Mouse (Mus musculus): ENCODE measurements at regions not wholly inside any gene's neighbourhood (a gene's known extent, or its start where the extent isn't known, plus 50 kb on each side); places are given as distances from the start of the nearest gene placed in this dataset.
A peak's percentile ranks its signal among the peaks of the same experiment; 100 is the strongest.

GRCm38 (mm10) chr10:96737972-96738371, 121.2 kb downstream of the Btg1 start:
- H3K4me1 ChIP-seq (ENCODE audit: control insufficient read depth, insufficient read depth, low read length), result no peaks in the 10 kb centered on the region
- no peaks in the 10 kb centered on the region for H3K27me3 ChIP-seq (replicated peaks; ENCODE audit: control insufficient read depth, insufficient read depth, low read length)
- no peak for ATAC-seq
- no peak overlapping the region for H3K4me2 ChIP-seq (ENCODE audit: low read depth, low read length)
- H3K4me3 ChIP-seq (ENCODE audit: low read length), result no peak overlapping the region
- no peaks in the 10 kb centered on the region for H3K9me3 ChIP-seq (ENCODE audit: control insufficient read depth, low read length)
- WGBS, result 90% methylated on average over 6 of the region's 6 CpGs
- no peak overlapping the region for H3K9ac ChIP-seq (ENCODE audit: low read depth, low read length)
- H3K27ac ChIP-seq (ENCODE audit: low read length), result no peak overlapping the region
- H3K36me3 ChIP-seq (ENCODE audit: control insufficient read depth, insufficient read depth, low read length), result no peaks in the 10 kb centered on the region

GRCm38 (mm10) chr10:96738606-96739005, 121.8 kb downstream of the Btg1 start:
- Histone ChIP-seq H3K9me3 (ENCODE audit: control insufficient read depth, low read length) (no peaks in the 10 kb centered on the region), H3K4me3 (ENCODE audit: low read length) (no peak overlapping the region), H3K27me3 (replicated peaks; ENCODE audit: control insufficient read depth, insufficient read depth, low read length) (no peaks in the 10 kb centered on the region), H3K36me3 (ENCODE audit: control insufficient read depth, insufficient read depth, low read length) (no peaks in the 10 kb centered on the region), H3K4me1 (ENCODE audit: control insufficient read depth, insufficient read depth, low read length) (no peaks in the 10 kb centered on the region), H3K4me2 (ENCODE audit: low read depth, low read length) (no peak overlapping the region), H3K27ac (ENCODE audit: low read length) (no peak overlapping the region), H3K9ac (ENCODE audit: low read depth, low read length) (no peak overlapping the region)
- ATAC-seq, result no peak
- 94% methylated on average over 5 of the region's 5 CpGs for WGBS

GRCm38 (mm10) chr10:96744167-96744777, 127.5 kb downstream of the Btg1 start:
- Histone ChIP-seq H3K9ac (ENCODE audit: low read depth, low read length) (no peak overlapping the region), H3K4me1 (ENCODE audit: control insufficient read depth, insufficient read depth, low read length) (no peaks in the 10 kb centered on the region), H3K27me3 (replicated peaks; ENCODE audit: control insufficient read depth, insufficient read depth, low read length) (no peaks in the 10 kb centered on the region), H3K27ac (ENCODE audit: low read length) (no peak overlapping the region), H3K9me3 (ENCODE audit: control insufficient read depth, low read length) (no peaks in the 10 kb centered on the region), H3K4me2 (ENCODE audit: low read depth, low read length) (no peak overlapping the region), H3K36me3 (ENCODE audit: control insufficient read depth, insufficient read depth, low read length) (no peaks in the 10 kb centered on the region), H3K4me3 (ENCODE audit: low read length) (no peak overlapping the region)
- 24% methylated on average over 11 of the region's 11 CpGs for WGBS
- no peak for ATAC-seq

- H3K4me3 ChIP-seq (ENCODE audit: low read length), result no peak overlapping the region
- H3K4me2 ChIP-seq (ENCODE audit: low read depth, low read length), result no peak overlapping the region
- H3K9ac ChIP-seq (ENCODE audit: low read depth, low read length), result no peak overlapping the region
- no peaks in the 10 kb centered on the region for H3K36me3 ChIP-seq (ENCODE audit: control insufficient read depth, insufficient read depth, low read length)
- ATAC-seq, result no peak
- no peaks in the 10 kb centered on the region for H3K27me3 ChIP-seq (replicated peaks; ENCODE audit: control insufficient read depth, insufficient read depth, low read length)
- no peak overlapping the region for H3K27ac ChIP-seq (ENCODE audit: low read length)
- 86% methylated on average over 9 of the region's 9 CpGs for WGBS
- H3K9me3 ChIP-seq (ENCODE audit: control insufficient read depth, low read length), result no peaks in the 10 kb centered on the region
- H3K4me1 ChIP-seq (ENCODE audit: control insufficient read depth, insufficient read depth, low read length), result peaks cover 9% of the 10 kb centered on the region
These were observed 130.3 kb downstream of the Btg1 start for GRCm38 (mm10) chr10:96747015-96747663.

- Histone ChIP-seq H3K4me1 (ENCODE audit: control insufficient read depth, insufficient read depth, low read length) (peaks cover 9% of the 10 kb centered on the region), H3K27ac (ENCODE audit: low read length) (no peak overlapping the region)
These were observed 134.1 kb downstream of the Btg1 start for GRCm38 (mm10) chr10:96750861-96751260.

GRCm38 (mm10) chr10:96751580-96752264, 134.9 kb downstream of the Btg1 start:
- 10% methylated on average over 12 of the region's 12 CpGs for WGBS
- peaks cover 9% of the 10 kb centered on the region for H3K4me1 ChIP-seq (ENCODE audit: control insufficient read depth, insufficient read depth, low read length)
- peak; percentile 95 for ATAC-seq
- no peak overlapping the region for H3K9ac ChIP-seq (ENCODE audit: low read depth, low read length)
- peak overlapping the region; percentile 13; the same call in 1 of the 2 replicates for H3K27ac ChIP-seq (ENCODE audit: low read length)
- no peaks in the 10 kb centered on the region for H3K36me3 ChIP-seq (ENCODE audit: control insufficient read depth, insufficient read depth, low read length)
- no peaks in the 10 kb centered on the region for H3K27me3 ChIP-seq (replicated peaks; ENCODE audit: control insufficient read depth, insufficient read depth, low read length)
- H3K9me3 ChIP-seq (ENCODE audit: control insufficient read depth, low read length), result no peaks in the 10 kb centered on the region
- peak overlapping the region; percentile 18 for H3K4me3 ChIP-seq (ENCODE audit: low read length)
- peak overlapping the region; percentile 42 for H3K4me2 ChIP-seq (ENCODE audit: low read depth, low read length)

More at GRCm38 (mm10) chr10:96750861-96751260, 134.1 kb downstream of the Btg1 start:
- H3K36me3 ChIP-seq (ENCODE audit: control insufficient read depth, insufficient read depth, low read length), result no peaks in the 10 kb centered on the region
- H3K9me3 ChIP-seq (ENCODE audit: control insufficient read depth, low read length), result no peaks in the 10 kb centered on the region
- H3K27me3 ChIP-seq (replicated peaks; ENCODE audit: control insufficient read depth, insufficient read depth, low read length), result no peaks in the 10 kb centered on the region
- 27% methylated on average over 5 of the region's 5 CpGs for WGBS
- 0 out of 2 replicates have a peak overlapping the region, but pooled peaks have one; percentile 24 for H3K9ac ChIP-seq (ENCODE audit: low read depth, low read length)
- no peak overlapping the region for H3K4me3 ChIP-seq (ENCODE audit: low read length)
- no peak overlapping the region for H3K4me2 ChIP-seq (ENCODE audit: low read depth, low read length)
- ATAC-seq, result peak; percentile 54

- no peak overlapping the region for H3K4me2 ChIP-seq (ENCODE audit: low read depth, low read length)
- 93% methylated on average over 5 of the region's 5 CpGs for WGBS
- H3K27me3 ChIP-seq (replicated peaks; ENCODE audit: control insufficient read depth, insufficient read depth, low read length), result no peaks in the 10 kb centered on the region
- H3K36me3 ChIP-seq (ENCODE audit: control insufficient read depth, insufficient read depth, low read length), result no peaks in the 10 kb centered on the region
- no peaks in the 10 kb centered on the region for H3K9me3 ChIP-seq (ENCODE audit: control insufficient read depth, low read length)
- no peak for ATAC-seq
- no peak overlapping the region for H3K9ac ChIP-seq (ENCODE audit: low read depth, low read length)
- H3K4me3 ChIP-seq (ENCODE audit: low read length), result no peak overlapping the region
- H3K4me1 ChIP-seq (ENCODE audit: control insufficient read depth, insufficient read depth, low read length), result peaks cover 9% of the 10 kb centered on the region
- H3K27ac ChIP-seq (ENCODE audit: low read length), result no peak overlapping the region
These were observed 135.7 kb downstream of the Btg1 start for GRCm38 (mm10) chr10:96752531-96752930.

- Histone ChIP-seq H3K27me3 (replicated peaks; ENCODE audit: control insufficient read depth, insufficient read depth, low read length) (no peaks in the 10 kb centered on the region), H3K36me3 (ENCODE audit: control insufficient read depth, insufficient read depth, low read length) (no peaks in the 10 kb centered on the region), H3K9ac (ENCODE audit: low read depth, low read length) (no peak overlapping the region), H3K4me1 (ENCODE audit: control insufficient read depth, insufficient read depth, low read length) (peaks cover 9% of the 10 kb centered on the region), H3K9me3 (ENCODE audit: control insufficient read depth, low read length) (no peaks in the 10 kb centered on the region), H3K4me3 (ENCODE audit: low read length) (no peak overlapping the region), H3K27ac (ENCODE audit: low read length) (no peak overlapping the region), H3K4me2 (ENCODE audit: low read depth, low read length) (no peak overlapping the region)
- ATAC-seq, result no peak
- WGBS, result 71% methylated on average over 1 of the region's 1 CpGs
These were observed 136.7 kb downstream of the Btg1 start for GRCm38 (mm10) chr10:96753521-96753920.

- Histone ChIP-seq H3K4me1 (ENCODE audit: control insufficient read depth, insufficient read depth, low read length) (peaks cover 9% of the 10 kb centered on the region), H3K9ac (ENCODE audit: low read depth, low read length) (no peak overlapping the region), H3K4me3 (ENCODE audit: low read length) (no peak overlapping the region), H3K4me2 (ENCODE audit: low read depth, low read length) (no peak overlapping the region), H3K36me3 (ENCODE audit: control insufficient read depth, insufficient read depth, low read length) (no peaks in the 10 kb centered on the region), H3K27me3 (replicated peaks; ENCODE audit: control insufficient read depth, insufficient read depth, low read length) (no peaks in the 10 kb centered on the region), H3K27ac (ENCODE audit: low read length) (no peak overlapping the region), H3K9me3 (ENCODE audit: control insufficient read depth, low read length) (no peaks in the 10 kb centered on the region)
- 66% methylated on average over 8 of the region's 8 CpGs for WGBS
- no peak for ATAC-seq
These were observed 138.9 kb downstream of the Btg1 start for GRCm38 (mm10) chr10:96755674-96756073.
